7 mouse cellular contexts compared by ENCODE assay signal in genomic region chr7:137085969-137086606, GRCm38 (mm10).
DNase-seq lines count a peak whose midpoint lies in the region; ATAC-seq and TF ChIP-seq lines count a peak whose summit lies in the region.

No protein-coding gene starts in this region.

- TF ChIP-seq POLR2A in brain, embryonic 14.5 days (IDR thresholded peaks at IDR 0.05; ENCODE audit: borderline replicate concordance, extremely low read depth, insufficient read depth, insufficient read length, poor library complexity, severe bottlenecking), result no peak
- no peak for TF ChIP-seq POLR2A in myocyte (IDR thresholded peaks at IDR 0.05; ENCODE audit: insufficient read length, low read depth)

- no peaks in the 10 kb centered on the region for H3K9me3 ChIP-seq in heart, embryonic 14.5 days (ENCODE audit: control insufficient read depth, low read length)

- peak overlapping the region; percentile 9 to 55; a peak in 3 of 4 replicates for H3K27ac ChIP-seq in heart, embryonic 14.5 days (replicated peaks in 1 of 2; ENCODE audit: control insufficient read depth in 1 of 2, insufficient read depth in 1 of 2, low read depth in 2 of 2, low read length in 2 of 2)

- ATAC-seq in heart, embryonic 14.5 days (ENCODE audit: insufficient number of reproducible peaks, insufficient read depth, low FRiP score, low read depth), result peak; percentile 10; the same call in 1 of the 2 replicates
- ATAC-seq in inflammation-experienced regulatory T-cells, adult 6 months, result no peak

- no peak overlapping the region for H3ac ChIP-seq in myocyte (ENCODE audit: control insufficient read depth, insufficient read length)

- no peak for TF ChIP-seq CTCF in brain, embryonic 14.5 days (IDR thresholded peaks at IDR 0.05; ENCODE audit: borderline replicate concordance, extremely low read depth, insufficient read depth, insufficient read length)

- H3K27me3 ChIP-seq in heart, embryonic 14.5 days (ENCODE audit: control insufficient read depth, insufficient read depth, low read length), result peaks cover 7% of the 10 kb centered on the region; the same call in 1 of the 2 replicates
- H3K27me3 ChIP-seq in myocyte (ENCODE audit: control insufficient read depth, insufficient read depth, insufficient read length), result no peaks in the 10 kb centered on the region

- no peaks in the 10 kb centered on the region for H3K79me2 ChIP-seq in myocyte (ENCODE audit: control insufficient read depth, insufficient read depth)

- H3K4me2 ChIP-seq in heart, embryonic 14.5 days (ENCODE audit: low read length), result peak overlapping the region; percentile 37
- H3K4me2 ChIP-seq in myocyte (ENCODE audit: low read depth), result peak overlapping the region; percentile 55

- no peak overlapping the region for H3K4me3 ChIP-seq in heart, embryonic 14.5 days (ENCODE audit: control insufficient read depth in 1 of 2, insufficient read depth in 1 of 2, low read depth in 1 of 2, low read length in 2 of 2)
- H3K4me3 ChIP-seq in myocyte, result no peak overlapping the region

- peak; percentile 77 to 92 for DNase-seq in adrenal gland, adult (ENCODE audit: inconsistent age in 2 of 2, low spot score in 1 of 2)
- peak; percentile 72 for DNase-seq in brain, embryonic 14.5 days (ENCODE audit: low read depth)
- peak; percentile 90 for DNase-seq in kidney, postnatal 14 days
- no peak for DNase-seq in cerebellum, postnatal 25 days

- no peaks in the 10 kb centered on the region for H3K36me3 ChIP-seq in heart, embryonic 14.5 days (ENCODE audit: control insufficient read depth, insufficient read depth, low read length)
- no peaks in the 10 kb centered on the region for H3K36me3 ChIP-seq in myocyte (ENCODE audit: control insufficient read depth, insufficient read depth)

- H3K4me1 ChIP-seq in heart, embryonic 14.5 days (ENCODE audit: control insufficient read depth in 2 of 2, insufficient read depth in 2 of 2, low read length in 2 of 2), result peaks cover 14 to 23% of the 10 kb centered on the region in 2 experiments

- no peak overlapping the region for H3K9ac ChIP-seq in heart, embryonic 14.5 days (ENCODE audit: low read length)

- WGBS in heart, embryonic 14.5 days, result 30% methylated on average over 14 of the region's 14 CpGs

TF ChIP-seq in myocyte, 11 proteins besides CTCF, POLR2A, EP300 and RAD21:
- TF ChIP-seq TCF12 (IDR thresholded peaks at IDR 0.05; ENCODE audit: insufficient read depth, poor library complexity, severe bottlenecking), result no peak
- TF ChIP-seq TCF3 (IDR thresholded peaks at IDR 0.05; ENCODE audit: insufficient read length, low read depth), result no peak
- no peak for TF ChIP-seq E2F4 (IDR thresholded peaks at IDR 0.05; ENCODE audit: insufficient read depth)
- TF ChIP-seq CEBPB (IDR thresholded peaks at IDR 0.05; ENCODE audit: insufficient read depth, poor library complexity, severe bottlenecking), result no peak
- no peak for TF ChIP-seq POLR2AphosphoS2 (IDR thresholded peaks at IDR 0.05; ENCODE audit: insufficient read length, low read depth)
- TF ChIP-seq MAX (IDR thresholded peaks at IDR 0.05; ENCODE audit: low read depth), result no peak
- no peak for TF ChIP-seq MYOG (IDR thresholded peaks at IDR 0.05; ENCODE audit: control insufficient read depth in 1 of 3, insufficient read depth in 1 of 3, insufficient read length in 2 of 3, low read depth in 2 of 3)
- TF ChIP-seq USF1 (IDR thresholded peaks at IDR 0.05; ENCODE audit: low read depth), result no peak
- TF ChIP-seq REST (IDR thresholded peaks at IDR 0.05; ENCODE audit: insufficient read depth, insufficient read length), result no peak
- no peak for TF ChIP-seq SRF (IDR thresholded peaks at IDR 0.05; ENCODE audit: control insufficient read depth, insufficient read length, low read depth)
- TF ChIP-seq MYOD1 (IDR thresholded peaks at IDR 0.05; ENCODE audit: control insufficient read depth in 1 of 3, insufficient read length in 2 of 3, low read depth in 2 of 3), result no peak

Comparison
In these comparisons a context has a peak if more than half of its experiments do, and no peak if none do; other contexts are left out.
1. DNase-seq: peak in adrenal gland, adult (2 of 2), brain, embryonic 14.5 days (single experiment) and kidney, postnatal 14 days (single experiment); none in cerebellum, postnatal 25 days (0 of 2).